Mouse (Mus musculus): ENCODE results near the gene Zfp113. TPM values are rescaled to one million over a fixed set of nuclear protein-coding genes. Genes with fewer than 3 reads are reported as not detected.

The Zfp113 gene
- polyA plus RNA-seq, 1 experiment from 2014 or later = 26.1 TPM

DNA sequence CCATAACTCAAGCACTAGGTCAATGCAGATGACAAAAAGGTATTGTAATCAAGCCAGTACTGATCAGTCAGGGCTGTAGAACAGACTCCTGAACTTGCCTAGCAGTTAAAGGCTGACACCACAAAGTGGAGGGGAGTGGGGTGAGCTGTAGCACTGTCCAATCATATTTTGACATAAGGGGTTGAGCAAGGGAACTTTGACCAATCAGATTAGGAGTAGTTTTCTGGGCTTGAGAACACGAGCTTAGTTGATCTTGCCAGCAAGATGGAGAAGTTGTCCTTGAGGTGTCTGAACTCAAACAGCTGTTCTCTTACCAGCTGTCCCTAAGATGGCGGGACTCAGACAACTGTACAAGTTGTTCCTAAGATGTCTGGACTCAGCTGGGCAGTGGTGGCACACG is 17.7 kb upstream of the Zfp113 start:
- Histone ChIP-seq H3K4me3 (ENCODE audit: low read length) (no peak overlapping the region), H3K36me3 (ENCODE audit: control insufficient read depth, insufficient read depth, low read length) (peaks cover 61% of the 10 kb centered on the region)

DNA sequence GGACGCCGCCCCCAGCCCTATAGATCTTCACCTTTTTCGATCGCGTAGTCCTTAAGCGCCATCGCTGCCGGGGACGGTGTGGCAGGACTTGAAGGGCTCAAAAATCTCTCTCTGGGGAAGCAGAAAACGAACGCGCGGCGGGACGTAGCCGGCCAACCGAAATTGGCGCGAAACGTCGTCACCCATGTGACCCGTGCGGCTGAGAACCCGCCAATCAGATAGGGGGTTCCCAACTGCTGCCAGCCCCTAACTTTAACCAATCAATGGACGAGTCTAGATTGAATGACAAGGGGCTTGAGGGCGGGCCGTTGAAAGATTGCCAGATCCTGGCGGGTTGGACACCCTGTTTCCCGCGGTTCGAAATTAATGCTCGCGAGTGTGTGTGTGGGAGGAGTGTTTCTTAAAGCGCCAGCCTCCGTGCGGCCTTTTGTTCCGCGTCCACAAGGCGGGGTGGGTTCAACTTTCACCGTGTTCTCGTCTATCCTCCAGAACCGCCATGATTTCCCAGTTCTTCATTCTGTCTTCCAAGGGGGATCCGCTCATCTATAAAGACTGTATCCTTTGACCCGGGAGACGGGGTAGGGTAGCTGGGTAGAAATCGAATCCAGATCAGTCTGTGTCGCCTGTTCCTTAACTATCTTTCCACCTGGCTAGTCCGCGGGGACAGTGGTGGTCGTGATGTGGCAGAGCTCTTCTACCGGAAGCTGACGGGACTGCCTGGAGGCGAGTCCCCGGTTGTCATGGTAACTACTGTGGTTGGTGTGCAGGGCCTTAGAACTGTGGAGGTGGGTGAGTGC is 16.3 kb upstream of the Zfp113 start, which contains the start of the genes Ap4m1 and Mcm7:
Ap4m1 (plus strand) TSS at position 308 of the 797 bp plus-strand sequence.
Mcm7 (minus strand) TSS at position 728 of the 797 bp plus-strand sequence.
- H3K36me3 ChIP-seq (ENCODE audit: control insufficient read depth, insufficient read depth, low read length) = peaks cover 61% of the 10 kb centered on the region
- WGBS = under 1% methylated on average over 54 of the region's 54 CpGs
- H3K4me1 ChIP-seq (ENCODE audit: control insufficient read depth, insufficient read depth, low read length) = peaks cover 8% of the 10 kb centered on the region

More for the DNA sequence above, 17.7 kb upstream of the Zfp113 start:
- Histone ChIP-seq H3K9ac (ENCODE audit: low read depth, low read length) (no peak overlapping the region), H3K4me1 (ENCODE audit: control insufficient read depth, insufficient read depth, low read length) (peaks cover 8% of the 10 kb centered on the region), H3K9me3 (ENCODE audit: control insufficient read depth, low read length) (no peaks in the 10 kb centered on the region), H3K27me3 (ENCODE audit: control insufficient read depth, insufficient read depth, low read length) (no peaks in the 10 kb centered on the region), H3K4me2 (replicated peaks; ENCODE audit: low read depth, low read length) (no peak overlapping the region; the same call in 1 of the 2 replicates), H3K27ac (ENCODE audit: low read depth, low read length) (no peak overlapping the region)
- WGBS = 77% methylated on average over 3 of the region's 3 CpGs
- ATAC-seq (ENCODE audit: low FRiP score, low TSS enrichment) = no peak

DNA sequence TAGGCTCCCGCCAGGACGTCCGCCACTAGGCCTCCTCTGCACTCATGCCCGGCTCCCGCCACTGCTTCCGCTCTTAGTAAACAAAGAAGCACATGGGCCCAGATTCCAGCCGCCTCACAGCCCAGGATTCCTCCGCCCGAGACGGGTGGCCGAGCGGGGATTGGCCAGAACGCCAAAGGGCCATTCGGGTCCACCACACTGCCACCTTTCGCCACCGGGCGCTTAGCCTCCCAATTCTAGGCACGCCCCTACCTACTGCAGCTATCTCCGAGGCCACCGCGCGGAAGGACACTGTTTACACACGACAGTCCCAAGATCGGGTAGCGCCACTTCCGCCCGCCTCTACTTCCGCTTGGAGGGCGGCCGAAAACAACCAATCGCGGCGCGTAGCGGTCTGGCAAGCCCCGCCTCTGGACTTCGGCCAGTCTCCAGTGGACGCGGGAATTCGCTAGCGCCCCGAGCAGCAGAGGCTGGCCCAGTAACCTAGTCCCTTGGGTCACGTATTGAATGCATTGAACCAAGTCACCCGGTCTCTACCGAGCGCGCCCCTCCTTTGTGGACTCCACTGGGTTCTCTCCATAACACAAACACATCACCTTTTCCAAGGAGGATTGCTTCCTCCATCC is 15.5 kb upstream of the Zfp113 start:
- WGBS = under 1% methylated on average over 47 of the region's 47 CpGs
- Histone ChIP-seq H3K36me3 (ENCODE audit: control insufficient read depth, insufficient read depth, low read length) (peaks cover 63% of the 10 kb centered on the region), H3K4me1 (ENCODE audit: control insufficient read depth, insufficient read depth, low read length) (peaks cover 8% of the 10 kb centered on the region), H3K4me3 (ENCODE audit: low read length) (peak overlapping the region; percentile 82), H3K4me2 (replicated peaks; ENCODE audit: low read depth, low read length) (peak overlapping the region; percentile 80), H3K9ac (ENCODE audit: low read depth, low read length) (peak overlapping the region; percentile 89), H3K9me3 (ENCODE audit: control insufficient read depth, low read length) (no peaks in the 10 kb centered on the region), H3K27me3 (ENCODE audit: control insufficient read depth, insufficient read depth, low read length) (no peaks in the 10 kb centered on the region), H3K27ac (ENCODE audit: low read depth, low read length) (peak overlapping the region; percentile 98)
- ATAC-seq (ENCODE audit: low FRiP score, low TSS enrichment) = peak; percentile 90

More for the DNA sequence above, 16.3 kb upstream of the Zfp113 start, which contains the start of the genes Ap4m1 and Mcm7:
- Histone ChIP-seq H3K27ac (ENCODE audit: low read depth, low read length) (peak within 1 kb of the TSS; percentile 98), H3K27me3 (ENCODE audit: control insufficient read depth, insufficient read depth, low read length) (no peaks in the 10 kb centered on the region), H3K4me3 (ENCODE audit: low read length) (peak within 1 kb of the TSS; percentile 82), H3K4me2 (replicated peaks; ENCODE audit: low read depth, low read length) (peak within 1 kb of the TSS; percentile 80), H3K9ac (ENCODE audit: low read depth, low read length) (peak within 1 kb of the TSS; percentile 89), H3K9me3 (ENCODE audit: control insufficient read depth, low read length) (no peaks in the 10 kb centered on the region)
- peak; percentile 91 for ATAC-seq (ENCODE audit: low FRiP score, low TSS enrichment)

DNA sequence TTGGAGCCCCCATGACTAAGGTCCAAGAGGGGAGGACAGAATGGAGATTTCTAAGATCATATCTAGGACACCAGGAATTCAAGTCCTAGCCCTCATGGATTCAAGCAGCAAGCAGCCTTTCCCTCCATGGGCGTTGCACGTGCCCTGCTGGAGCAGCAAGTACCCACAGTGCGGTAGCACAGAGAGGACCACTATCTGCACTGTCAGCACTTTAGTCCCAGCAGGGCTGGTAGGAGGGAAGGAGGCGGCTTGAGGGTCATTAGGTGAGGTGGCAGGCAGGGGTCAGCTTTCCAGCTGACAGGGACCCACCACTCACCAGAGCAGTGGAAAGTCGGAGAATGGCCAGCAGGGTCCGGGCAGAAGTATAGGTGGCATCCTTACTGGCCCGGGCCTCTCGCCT is 10.1 kb upstream of the Zfp113 start:
- 68% methylated on average over 8 of the region's 8 CpGs for WGBS
- H3K27ac ChIP-seq (ENCODE audit: low read depth, low read length) = no peak overlapping the region
- peaks cover 19% of the 10 kb centered on the region for H3K4me1 ChIP-seq (ENCODE audit: control insufficient read depth, insufficient read depth, low read length)
- peaks cover 74% of the 10 kb centered on the region for H3K36me3 ChIP-seq (ENCODE audit: control insufficient read depth, insufficient read depth, low read length)
- no peaks in the 10 kb centered on the region for H3K27me3 ChIP-seq (ENCODE audit: control insufficient read depth, insufficient read depth, low read length)
- no peak overlapping the region for H3K9ac ChIP-seq (ENCODE audit: low read depth, low read length)
- no peaks in the 10 kb centered on the region for H3K9me3 ChIP-seq (ENCODE audit: control insufficient read depth, low read length)
- H3K4me2 ChIP-seq (replicated peaks; ENCODE audit: low read depth, low read length) = no peak overlapping the region
- no peak overlapping the region for H3K4me3 ChIP-seq (ENCODE audit: low read length)
- no peak for ATAC-seq (ENCODE audit: low FRiP score, low TSS enrichment)

DNA sequence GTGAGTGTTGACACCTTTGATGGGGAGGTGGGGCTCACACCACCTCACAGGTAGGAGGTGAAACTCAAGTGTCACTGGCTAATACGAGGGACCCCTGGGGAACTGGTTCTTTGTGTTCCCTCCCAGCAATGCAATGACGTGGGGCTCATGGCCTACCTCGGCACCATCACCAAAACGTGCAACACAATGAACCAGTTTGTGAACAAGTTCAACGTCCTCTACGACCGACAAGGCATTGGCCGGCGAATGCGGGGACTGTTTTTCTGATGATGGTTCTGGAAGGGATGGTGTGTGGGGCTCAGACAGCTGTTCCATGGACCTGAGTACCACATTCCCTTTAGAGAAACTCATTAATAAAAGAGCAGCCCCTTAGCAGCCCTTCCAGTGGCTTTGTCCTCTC is 8.1 kb upstream of the Zfp113 start:
- no peak overlapping the region for H3K27ac ChIP-seq (ENCODE audit: low read depth, low read length)
- no peak for ATAC-seq (ENCODE audit: low FRiP score, low TSS enrichment)
- H3K4me2 ChIP-seq (replicated peaks; ENCODE audit: low read depth, low read length) = no peak overlapping the region
- peaks cover 61% of the 10 kb centered on the region for H3K36me3 ChIP-seq (ENCODE audit: control insufficient read depth, insufficient read depth, low read length)
- 72% methylated on average over 10 of the region's 10 CpGs for WGBS
- H3K4me3 ChIP-seq (ENCODE audit: low read length) = no peak overlapping the region
- no peak overlapping the region for H3K9ac ChIP-seq (ENCODE audit: low read depth, low read length)
- peaks cover 11% of the 10 kb centered on the region; the same call in 1 of the 2 replicates for H3K4me1 ChIP-seq (ENCODE audit: control insufficient read depth, insufficient read depth, low read length)
- no peaks in the 10 kb centered on the region for H3K27me3 ChIP-seq (ENCODE audit: control insufficient read depth, insufficient read depth, low read length)
- H3K9me3 ChIP-seq (ENCODE audit: control insufficient read depth, low read length) = no peaks in the 10 kb centered on the region

DNA sequence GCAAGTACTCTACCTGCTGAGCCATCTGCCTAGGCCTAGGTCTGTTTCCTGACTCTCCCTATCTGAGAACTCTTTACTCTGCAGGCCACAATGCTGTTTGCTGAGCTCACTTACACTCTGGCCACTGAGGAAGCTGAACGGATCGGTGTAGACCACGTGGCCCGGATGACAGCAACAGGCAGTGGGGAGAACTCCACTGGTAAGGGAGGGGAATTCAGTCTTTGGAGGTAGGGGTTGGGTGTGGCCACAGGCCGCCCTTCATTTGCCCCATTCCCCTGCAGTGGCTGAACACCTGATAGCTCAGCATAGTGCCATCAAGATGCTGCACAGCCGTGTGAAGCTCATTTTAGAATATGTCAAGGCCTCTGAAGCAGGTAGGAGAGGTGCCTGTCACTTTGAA is 7.5 kb upstream of the Zfp113 start:
- peaks cover 55% of the 10 kb centered on the region for H3K36me3 ChIP-seq (ENCODE audit: control insufficient read depth, insufficient read depth, low read length)

DNA sequence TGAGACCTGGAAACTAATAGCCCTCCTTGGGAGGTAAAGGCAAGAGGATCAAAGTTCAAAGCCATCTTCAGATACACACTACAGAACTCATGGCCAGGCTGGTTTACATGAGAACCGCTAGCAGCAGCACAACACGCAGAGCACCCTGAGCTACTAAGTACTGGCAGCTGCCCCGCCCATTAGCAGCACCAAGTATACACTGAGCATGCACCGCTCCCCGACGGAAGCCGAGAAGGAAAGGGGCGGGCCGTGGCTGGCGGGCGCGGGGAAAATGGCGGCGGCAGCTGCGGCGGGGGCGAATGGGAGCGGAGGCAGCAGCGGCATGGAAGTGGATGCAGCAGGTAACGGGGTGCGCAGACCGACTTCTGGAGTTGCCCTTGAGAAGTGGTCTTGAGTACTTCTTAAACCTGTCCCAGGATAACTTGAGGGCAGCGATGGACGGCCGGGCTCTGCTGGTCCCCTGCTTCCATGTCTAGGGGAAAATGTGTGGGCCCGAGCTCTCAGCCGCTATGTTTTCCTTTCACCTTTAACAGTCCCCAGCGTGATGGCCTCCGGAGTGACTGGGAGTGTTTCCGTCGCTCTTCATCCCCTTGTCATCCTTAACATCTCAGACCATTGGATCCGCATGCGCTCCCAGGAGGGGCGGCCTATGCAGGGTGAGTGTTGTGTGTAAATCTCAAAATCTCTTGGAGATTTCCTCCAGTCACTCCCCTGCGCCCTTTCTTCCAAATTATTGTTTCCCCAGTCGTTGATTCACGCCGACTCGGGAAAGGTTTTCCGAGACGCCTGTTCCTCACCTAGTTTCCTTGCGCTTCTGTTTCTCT is 5.5 kb upstream of the Zfp113 start, which contains the start of gene Cops6:
Cops6 (plus strand) TSS at position 230 of the 824 bp plus-strand sequence.
- peaks cover 36% of the 10 kb centered on the region for H3K36me3 ChIP-seq (ENCODE audit: control insufficient read depth, insufficient read depth, low read length)
- no peaks in the 10 kb centered on the region for H3K27me3 ChIP-seq (ENCODE audit: control insufficient read depth, insufficient read depth, low read length)
- peak within 1 kb of the TSS; percentile 71 for H3K4me2 ChIP-seq (replicated peaks; ENCODE audit: low read depth, low read length)
- peak within 1 kb of the TSS; percentile 84 for H3K4me3 ChIP-seq (ENCODE audit: low read length)
- peak within 1 kb of the TSS; percentile 89 for H3K9ac ChIP-seq (ENCODE audit: low read depth, low read length)
- peak within 1 kb of the TSS; percentile 25; the same call in 1 of the 2 replicates for H3K27ac ChIP-seq (ENCODE audit: low read depth, low read length)
- peaks cover 11% of the 10 kb centered on the region; the same call in 1 of the 2 replicates for H3K4me1 ChIP-seq (ENCODE audit: control insufficient read depth, insufficient read depth, low read length)
- ATAC-seq (ENCODE audit: low FRiP score, low TSS enrichment) = peak; percentile 94
- H3K9me3 ChIP-seq (ENCODE audit: control insufficient read depth, low read length) = no peaks in the 10 kb centered on the region
- WGBS = under 1% methylated on average over 42 of the region's 42 CpGs

More for the DNA sequence above, 7.5 kb upstream of the Zfp113 start:
- Histone ChIP-seq H3K9me3 (ENCODE audit: control insufficient read depth, low read length) (no peaks in the 10 kb centered on the region), H3K9ac (ENCODE audit: low read depth, low read length) (no peak overlapping the region), H3K4me3 (ENCODE audit: low read length) (no peak overlapping the region), H3K4me2 (replicated peaks; ENCODE audit: low read depth, low read length) (no peak overlapping the region), H3K4me1 (ENCODE audit: control insufficient read depth, insufficient read depth, low read length) (peaks cover 11% of the 10 kb centered on the region; the same call in 1 of the 2 replicates), H3K27ac (ENCODE audit: low read depth, low read length) (no peak overlapping the region), H3K27me3 (ENCODE audit: control insufficient read depth, insufficient read depth, low read length) (no peaks in the 10 kb centered on the region)
- no peak for ATAC-seq (ENCODE audit: low FRiP score, low TSS enrichment)
- WGBS = 66% methylated on average over 6 of the region's 6 CpGs

DNA sequence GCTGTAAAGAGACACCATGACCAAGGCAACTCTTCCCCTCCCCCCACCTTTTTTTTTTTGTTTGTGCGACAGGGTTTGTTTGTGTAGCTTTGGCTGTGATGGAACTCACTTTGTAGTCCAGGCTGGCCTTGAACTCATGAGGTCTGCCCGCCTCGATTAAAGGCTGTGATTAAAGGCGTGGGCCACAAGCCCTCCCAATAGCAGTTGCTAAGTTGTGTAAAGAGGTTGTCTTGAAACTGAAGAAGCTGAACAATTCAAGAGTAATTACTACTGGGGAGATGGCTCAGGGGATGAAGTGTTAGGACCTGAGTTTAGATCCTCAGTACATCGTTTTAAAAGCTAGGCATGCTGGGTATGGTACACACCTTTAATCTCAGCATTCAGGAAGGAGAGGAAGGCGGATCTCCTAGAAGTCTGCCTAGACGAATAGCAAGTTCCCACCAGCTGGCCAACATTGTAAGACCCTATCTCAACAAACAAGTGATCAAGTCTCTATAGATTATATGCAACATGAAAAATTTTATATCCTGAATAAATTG is 4.7 kb upstream of the Zfp113 start:
- Histone ChIP-seq H3K4me1 (ENCODE audit: control insufficient read depth, insufficient read depth, low read length) (peaks cover 11% of the 10 kb centered on the region; the same call in 1 of the 2 replicates), H3K27me3 (ENCODE audit: control insufficient read depth, insufficient read depth, low read length) (no peaks in the 10 kb centered on the region), H3K36me3 (ENCODE audit: control insufficient read depth, insufficient read depth, low read length) (peaks cover 28% of the 10 kb centered on the region), H3K9ac (ENCODE audit: low read depth, low read length) (peak overlapping the region; percentile 89; the same call in 1 of the 2 replicates), H3K4me3 (ENCODE audit: low read length) (peak overlapping the region; percentile 84; the same call in 1 of the 2 replicates), H3K9me3 (ENCODE audit: control insufficient read depth, low read length) (no peaks in the 10 kb centered on the region), H3K27ac (ENCODE audit: low read depth, low read length) (no peak overlapping the region), H3K4me2 (replicated peaks; ENCODE audit: low read depth, low read length) (peak overlapping the region; percentile 71)
- WGBS = 63% methylated on average over 7 of the region's 7 CpGs
- no peak for ATAC-seq (ENCODE audit: low FRiP score, low TSS enrichment)

All from kidney, embryonic 14.5 days (tissue).